Mouse (Mus musculus) B cell, adult 2 months (primary cell): ENCODE measurements around the gene Kif24.
"Not testable (repeated sequence)": the region's sequence is repeated elsewhere in the genome, so short reads cannot be mapped to it uniquely, and the experiment has no call there.

ENCODE experiments used
- DNase-seq, 2 experiments: peaks; one replicate each; pipeline ENCODE4 v3.0.0; 2022

Kif24 gene

DNA sequence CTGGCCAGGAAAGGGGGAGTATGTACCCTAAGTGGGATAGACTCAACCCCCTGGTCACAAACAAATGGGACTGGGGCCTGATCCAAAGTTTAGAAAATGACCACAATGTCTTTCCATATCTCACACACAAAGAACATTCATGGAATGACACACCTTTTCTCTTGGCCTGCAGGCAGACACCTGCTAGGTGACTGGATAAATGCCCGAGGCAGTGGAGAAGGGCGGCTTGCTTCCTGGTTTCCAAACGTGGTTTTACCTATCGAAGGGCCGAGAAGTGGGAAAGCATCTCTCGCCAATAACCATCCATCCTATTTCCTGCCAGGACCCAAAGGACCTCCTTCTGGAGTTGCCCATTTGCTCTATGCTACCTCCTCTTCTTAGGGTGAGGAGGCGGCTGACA lies 28.3 kb upstream of the Kif24 start:
- DNase-seq: no peak

DNA sequence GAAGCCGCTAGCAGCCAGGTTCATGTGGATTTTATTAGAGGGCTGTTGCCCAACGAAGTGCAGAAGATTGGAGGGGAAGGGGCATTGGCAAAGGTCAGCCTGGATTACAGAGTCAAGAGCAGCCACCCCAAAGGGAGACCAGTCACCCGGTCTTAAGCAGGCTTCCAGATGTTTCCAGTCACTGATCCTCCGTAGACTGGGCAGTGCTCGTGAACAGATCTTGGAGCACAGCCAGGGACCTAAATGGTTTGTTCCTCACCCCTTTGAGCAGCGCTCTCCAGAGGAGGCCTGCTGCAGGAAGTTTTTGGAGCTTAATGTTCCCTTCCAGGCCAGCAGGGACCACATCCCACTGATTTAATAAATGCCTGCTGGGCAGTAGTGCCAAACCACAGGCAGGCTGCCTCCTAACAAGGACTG lies 16.9 kb upstream of the Kif24 start:
- DNase-seq: no peak

DNA sequence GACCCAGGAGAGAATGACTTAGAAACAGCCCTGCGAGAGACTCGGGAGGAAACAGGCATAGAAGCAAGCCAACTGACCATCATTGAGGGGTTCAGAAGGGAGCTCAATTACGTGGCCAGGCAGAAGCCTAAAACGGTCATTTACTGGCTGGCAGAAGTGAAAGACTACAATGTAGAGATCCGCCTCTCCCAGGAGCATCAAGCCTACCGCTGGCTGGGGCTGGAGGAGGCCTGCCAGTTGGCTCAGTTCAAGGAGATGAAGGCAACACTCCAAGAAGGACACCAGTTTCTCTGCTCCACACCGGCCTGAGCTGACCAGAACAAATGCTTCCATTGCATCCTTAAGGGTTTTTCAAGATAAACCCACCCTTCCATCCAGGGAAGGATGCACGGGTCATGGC lies 15.6 kb upstream of the Kif24 start:
- no peak for DNase-seq

DNA sequence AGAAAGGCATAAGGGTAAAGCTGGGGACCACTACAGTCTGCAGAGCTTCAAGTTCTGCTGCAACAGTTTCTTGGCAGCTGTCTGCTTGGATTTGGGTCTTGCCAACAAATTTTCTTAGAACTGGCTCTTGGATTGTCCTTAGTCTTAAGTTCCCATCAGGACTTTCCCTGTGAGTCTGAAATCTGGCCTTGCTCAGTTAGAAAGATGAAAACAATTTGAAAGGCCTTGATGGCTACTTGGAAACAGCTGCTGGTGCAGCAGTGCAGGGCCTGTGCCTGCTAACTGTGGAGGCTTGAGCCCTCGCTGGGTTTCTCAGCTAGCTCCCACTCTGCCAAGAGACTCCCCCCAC lies 14.7 kb upstream of the Kif24 start:
- DNase-seq: no peak

DNA sequence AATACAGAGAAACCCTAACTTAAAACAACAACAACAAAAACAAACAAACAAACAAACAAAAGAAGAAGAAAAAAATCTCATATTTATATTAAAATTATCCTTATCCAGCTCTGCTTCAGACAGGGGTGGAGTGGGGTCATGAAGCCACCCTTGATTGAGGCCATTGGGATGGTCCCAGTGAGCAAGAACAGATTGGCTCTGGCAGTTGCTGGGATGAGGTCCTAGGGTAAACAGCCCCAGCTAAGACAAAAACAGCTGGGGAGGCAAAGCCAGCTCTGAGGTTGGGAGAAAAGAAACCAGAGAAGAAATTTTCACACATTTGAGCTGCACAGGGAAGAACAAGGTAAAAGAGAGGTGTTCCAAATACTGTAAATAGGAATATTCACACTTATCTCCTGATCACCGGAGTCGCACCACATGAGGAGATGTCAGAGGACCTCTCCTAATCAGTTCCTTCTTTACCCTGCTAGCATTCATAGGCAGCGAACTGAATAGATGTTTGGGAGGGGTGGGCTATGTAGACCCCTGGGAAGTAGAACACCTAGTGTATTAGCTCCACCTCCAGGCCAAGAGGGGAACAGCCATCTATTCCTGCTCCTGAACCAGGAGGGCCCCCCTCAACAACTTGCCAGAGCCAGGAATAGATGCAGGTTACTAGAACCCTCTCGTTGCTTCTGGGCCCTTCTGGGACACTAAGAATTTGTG lies 14.2 kb upstream of the Kif24 start:
- DNase-seq: no peak

DNA sequence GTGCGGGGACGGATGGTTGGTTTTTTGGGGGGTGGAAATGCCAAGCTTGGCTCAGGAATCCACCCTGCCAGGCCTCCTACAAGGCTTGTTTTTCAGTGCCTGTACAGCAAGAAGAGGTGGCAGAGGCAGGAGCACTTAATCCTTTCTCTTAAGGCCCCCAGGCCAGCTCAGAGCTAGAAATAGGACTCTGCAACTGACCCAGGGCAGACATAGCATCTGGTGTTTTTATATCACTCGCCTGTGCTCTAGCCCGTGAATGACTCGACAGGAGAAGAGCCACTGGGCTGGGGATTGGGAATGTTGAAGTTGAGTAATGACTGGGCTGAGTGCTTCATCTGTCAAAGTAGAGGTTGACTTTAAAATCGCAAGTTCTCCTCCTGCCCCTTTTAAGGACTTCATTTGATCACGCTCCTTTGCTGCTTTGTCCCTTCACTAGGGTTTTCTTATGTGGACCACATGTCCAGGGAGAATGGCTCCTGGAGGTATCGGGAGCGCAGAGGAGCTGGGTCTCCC lies 13.0 kb upstream of the Kif24 start:
- DNase-seq: no peak

DNA sequence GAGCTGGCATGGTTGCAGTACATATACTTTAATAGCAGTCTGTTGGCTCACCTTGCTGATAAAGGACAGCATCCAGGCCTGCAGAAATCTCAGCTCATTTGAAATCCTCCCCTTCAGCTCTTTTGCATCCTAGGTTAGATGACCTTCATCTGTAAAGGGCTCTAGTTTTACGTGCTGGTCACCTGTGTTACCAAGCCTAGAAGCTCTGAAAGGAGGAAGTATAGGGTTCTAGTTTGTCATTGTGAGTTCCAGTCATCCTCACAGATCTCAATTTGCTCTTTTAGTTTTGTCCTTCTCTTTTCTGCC lies 6.7 kb upstream of the Kif24 start:
- DNase-seq: no peak

DNA sequence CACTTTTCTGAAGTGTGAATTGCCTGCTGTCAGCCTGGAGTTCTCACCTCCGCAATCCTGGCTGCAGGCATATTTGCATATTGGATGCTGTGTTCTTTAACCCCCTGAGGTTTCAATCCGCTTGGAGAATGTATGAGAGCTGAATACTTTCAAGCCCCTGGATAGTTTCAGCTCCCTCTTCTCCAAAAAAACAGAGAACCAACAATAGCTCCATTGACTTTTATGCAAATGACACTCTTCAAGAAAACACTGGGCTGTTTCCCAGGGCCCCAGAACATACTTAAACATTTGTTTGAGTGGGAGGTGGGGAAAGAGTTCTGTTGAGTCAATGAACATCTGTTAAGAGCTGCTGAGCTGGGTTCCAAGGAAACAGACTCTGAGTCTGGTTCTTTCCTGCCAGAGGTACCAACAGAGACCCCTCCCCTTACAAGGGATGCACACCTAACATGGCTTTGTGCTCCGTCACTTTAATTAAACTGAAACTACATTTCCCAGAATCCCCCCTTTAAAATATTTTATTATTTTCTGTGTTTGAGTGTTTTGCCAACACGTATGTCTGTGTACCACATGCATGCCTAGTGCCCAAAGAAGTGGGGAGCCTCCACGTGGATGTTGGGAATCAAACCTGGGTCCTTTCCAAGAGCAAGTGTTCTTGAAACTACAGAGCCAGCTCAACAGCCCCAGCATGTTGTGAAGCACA lies 6.1 kb upstream of the Kif24 start:
- DNase-seq: no peak

DNA sequence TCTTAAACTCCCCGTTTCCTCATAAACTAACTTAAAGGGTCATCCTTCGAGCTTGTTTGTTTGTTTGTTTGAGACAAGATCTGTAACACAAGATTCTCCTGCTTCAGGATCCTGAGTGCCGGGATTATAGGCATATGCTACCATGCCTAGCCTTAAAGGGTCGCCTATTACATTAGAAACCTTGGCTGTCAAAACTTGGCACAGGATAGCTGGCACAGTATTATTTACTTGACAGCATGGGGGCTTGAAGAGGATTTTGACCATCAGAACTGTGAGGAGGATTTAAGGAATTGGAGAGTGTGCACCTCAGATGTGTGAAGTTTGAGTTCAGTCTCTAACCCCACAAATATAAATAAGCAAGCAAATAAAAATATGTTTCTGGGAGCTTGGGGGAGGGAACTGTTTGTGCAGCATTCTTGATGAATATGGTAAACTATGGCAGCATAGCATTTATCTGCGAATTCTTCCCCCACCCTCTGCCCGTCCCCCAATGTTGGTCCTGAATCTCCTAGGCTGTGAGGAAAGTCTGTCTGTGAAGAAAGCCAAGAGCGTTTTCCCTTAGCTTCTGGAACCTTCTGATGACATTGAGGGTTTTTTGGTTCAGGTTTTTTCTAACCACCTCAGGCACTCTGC lies 5.5 kb upstream of the Kif24 start:
- no peak for DNase-seq

DNA sequence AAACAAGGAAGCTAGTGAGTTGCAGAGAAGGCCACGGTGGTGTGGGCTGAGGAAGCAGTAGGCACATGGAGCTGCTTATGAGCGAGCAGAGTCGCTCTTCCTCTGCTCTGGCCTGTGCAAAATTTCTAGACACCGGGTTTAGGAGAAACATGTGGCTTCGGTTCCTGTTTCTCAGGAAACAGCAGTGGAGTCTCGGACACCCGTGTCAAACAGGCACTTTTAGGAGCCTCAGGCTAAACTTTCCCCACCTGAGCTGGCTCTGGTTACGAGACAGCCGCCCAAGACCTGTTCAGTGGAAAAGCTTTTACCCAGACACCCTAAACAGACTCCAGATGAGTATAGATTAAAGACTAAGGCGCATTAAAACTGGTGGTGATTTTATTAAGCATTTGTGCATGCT lies 4.5 kb upstream of the Kif24 start:
- no peak for DNase-seq

DNA sequence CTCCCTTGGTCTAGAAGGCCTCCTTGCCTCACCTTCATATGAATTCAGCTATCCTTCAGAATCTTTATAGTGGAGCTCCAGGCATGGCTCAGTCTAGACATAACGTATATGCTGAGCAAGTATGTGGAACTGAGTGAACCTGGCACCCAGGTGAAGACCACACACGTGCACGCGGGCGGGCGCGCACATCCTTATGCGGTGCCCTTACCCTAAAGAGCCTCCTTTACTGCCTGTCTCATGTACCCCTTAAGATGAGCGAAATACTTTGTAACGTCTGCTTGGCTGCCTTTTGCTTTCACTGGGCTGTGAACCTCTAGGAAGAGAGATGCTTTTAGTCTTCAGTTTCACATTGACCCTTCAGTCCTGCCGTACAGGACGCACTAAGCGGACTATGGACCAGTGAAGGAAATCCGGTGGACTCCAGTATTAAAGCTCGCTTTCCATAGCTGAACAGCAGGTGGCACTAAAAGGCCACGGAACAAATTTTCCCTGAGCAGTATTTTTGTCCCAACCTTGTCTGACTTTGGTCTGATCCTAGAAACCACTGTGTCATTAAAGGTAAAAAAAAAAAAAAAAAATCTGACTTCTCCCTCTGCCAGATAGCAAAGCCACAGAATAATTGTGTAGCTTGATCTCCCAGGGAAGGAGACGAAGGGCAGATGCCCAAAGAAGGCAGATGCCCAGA lies 3.9 kb upstream of the Kif24 start:
- DNase-seq: peak; percentile 43 to 48

DNA sequence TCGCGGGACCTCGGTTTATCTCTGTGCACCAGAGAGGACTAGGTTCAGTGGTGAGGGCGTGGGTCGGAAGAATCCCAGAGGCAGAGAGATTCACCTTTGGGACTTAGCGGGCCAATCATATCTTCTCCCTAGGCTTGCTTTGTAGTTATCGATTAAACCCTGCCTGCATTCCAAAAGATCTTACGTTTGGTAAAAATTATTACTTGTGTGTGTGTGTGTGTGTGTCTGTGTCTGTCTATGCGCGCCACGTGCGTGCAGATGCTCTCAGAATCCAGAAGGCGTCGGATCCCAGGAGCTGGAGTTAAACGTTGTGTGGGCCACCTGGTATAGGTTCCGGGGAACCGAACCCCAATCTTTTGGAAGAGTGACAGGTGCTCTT lies 589 bp upstream of the Kif24 start:
- DNase-seq: peak in 1 of 2 experiments; percentile 37

DNA sequence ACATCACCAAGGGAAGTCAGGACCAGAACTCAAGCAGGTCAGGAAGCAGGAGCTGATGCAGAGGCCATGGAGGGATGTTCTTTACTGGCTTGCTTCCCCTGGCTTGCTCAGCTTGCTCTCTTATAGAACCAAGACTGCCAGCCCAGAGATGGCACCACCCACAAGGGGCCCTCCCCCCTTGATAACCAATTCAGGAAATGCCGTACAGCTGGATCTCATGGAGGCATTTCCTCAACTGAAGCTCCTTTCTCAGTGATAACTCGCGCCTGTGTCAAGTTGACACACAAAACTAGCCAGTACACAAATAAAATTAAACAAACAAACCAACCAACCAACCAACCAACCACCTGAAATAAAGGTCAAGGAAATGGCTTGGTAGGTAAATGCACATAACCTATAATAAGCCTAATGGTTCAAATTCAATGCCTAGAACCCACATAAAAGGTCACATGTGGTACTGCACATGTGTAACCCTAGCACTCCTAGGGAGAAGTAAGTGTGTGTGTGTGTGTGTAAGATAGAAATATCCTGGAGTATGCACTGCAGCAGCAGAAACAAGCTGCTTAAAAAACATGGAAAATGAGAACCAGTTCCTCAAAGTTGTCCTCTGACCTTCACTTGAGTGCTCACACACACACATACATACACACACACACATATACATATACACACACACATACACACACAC lies 1.5 kb downstream of the Kif24 start:
- not testable (repeated sequence) for DNase-seq

DNA sequence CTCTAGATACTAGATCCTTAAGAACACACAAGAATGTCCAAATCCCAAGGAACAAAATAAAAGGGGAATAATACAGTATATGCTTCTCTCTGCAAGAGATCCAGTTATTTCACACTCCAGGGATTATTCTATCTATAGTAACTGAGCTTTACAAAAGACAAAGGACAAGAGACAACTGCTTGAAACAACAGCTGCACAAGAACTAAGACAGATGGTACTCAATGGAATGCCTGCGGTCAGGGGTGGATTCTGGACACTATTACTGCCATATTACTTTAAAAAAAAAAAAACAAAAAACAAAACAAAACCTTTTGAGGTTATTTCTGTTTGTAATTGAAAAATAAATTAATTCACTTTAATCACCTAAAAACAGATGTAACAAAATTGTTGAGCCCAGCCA lies 4.0 kb downstream of the Kif24 start:
- DNase-seq: no peak

DNA sequence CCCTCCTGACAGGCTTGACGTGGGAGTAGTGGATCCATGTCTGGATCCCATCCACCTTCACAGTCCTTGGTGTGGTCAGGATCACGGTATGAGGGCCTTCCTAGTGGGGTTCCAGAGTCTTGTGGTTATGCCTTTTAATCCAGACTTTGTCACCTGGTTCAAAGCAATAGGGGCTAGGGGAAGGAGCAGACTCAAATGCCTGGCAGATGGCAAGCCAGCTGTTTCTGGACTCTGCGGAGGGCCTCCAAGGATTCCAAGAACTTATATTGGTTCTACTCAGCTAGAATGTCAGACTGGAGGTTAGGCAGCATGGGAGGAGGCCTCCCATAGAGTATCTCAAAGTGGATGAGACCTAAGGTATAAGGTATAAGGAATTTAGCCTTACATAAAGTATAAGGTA lies 17.1 kb downstream of the Kif24 start:
- no peak for DNase-seq

DNA sequence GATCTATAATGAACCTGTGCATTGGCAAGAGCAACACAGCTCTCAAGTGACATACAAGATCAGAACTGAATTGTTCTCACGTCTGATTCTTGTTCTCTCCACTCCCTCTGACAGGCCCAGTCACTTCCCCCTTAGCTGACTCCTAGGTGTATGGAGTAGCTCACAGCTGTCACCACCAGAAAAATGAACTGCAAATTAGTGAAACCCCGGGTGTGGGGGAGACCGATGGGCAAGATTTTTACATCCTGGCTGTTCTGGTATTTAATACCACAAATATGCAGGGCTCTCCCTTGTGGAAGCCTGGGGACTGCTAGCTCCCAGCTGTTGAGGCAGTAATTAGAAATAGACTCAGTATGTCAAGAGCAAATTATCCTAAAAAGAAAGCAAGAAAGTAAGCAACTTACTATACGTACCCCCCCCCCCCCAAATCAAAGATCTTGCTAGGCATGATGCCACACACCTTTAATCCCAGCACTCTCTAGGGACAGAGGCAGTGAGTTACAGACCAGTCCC lies 21.8 kb downstream of the Kif24 start:
- no peak for DNase-seq

DNA sequence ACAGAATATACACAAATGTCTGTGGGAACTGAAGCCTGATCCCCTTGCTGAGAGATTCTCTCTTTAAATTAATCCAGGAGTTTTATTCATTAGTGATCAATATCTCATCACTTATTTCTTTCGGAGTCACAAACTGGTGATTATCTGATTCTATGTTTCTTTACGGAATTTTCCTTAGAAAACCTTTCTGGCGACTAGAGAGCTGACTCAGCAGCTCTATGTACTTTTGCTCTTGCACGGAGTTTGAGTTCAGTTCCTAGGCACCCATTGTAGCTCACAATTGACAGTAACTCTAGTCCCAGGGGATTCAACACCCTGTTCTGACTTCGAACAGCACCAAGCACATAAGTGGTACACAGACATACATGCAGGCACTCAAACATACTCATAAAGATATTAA lies 25.8 kb downstream of the Kif24 start:
- no peak for DNase-seq

DNA sequence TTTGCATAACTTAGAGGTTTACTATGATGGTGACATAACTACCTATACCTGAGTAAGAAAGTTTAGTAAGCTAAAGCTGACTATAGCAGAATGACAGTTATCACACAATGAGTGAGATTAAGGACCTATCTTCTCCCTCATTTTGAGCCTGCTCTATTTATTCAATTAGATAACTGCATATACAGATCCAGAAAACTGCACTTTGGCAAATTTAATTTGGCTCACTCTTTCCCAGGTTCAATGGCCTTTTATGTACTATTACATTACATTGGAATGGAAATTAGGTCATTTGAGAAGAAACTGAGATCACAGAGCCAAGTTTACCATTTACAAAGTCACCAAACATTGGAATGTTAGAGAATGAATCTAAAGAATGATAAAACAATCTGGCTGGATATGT lies 47.7 kb downstream of the Kif24 start:
- DNase-seq: no peak

DNA sequence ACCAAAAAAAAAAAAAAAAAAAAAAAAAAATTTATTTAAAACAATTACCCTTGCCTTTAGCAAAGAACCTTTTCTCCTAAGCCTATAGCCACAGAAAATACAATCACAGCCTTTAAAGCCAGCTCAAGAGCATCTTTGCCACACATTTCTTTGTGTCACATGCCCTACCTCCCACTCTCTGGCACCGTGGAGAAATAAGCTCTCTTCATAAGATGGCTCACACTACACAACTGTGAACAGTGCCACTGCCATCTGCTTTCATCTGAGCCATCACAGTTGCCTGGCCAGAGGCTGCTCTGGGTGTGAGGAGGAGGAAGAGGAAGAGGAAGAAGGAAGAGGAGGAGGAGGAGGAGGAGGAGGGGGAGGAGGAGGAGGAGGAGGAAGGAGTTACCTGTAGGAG lies 55.3 kb downstream of the Kif24 start:
- no peak for DNase-seq

DNA sequence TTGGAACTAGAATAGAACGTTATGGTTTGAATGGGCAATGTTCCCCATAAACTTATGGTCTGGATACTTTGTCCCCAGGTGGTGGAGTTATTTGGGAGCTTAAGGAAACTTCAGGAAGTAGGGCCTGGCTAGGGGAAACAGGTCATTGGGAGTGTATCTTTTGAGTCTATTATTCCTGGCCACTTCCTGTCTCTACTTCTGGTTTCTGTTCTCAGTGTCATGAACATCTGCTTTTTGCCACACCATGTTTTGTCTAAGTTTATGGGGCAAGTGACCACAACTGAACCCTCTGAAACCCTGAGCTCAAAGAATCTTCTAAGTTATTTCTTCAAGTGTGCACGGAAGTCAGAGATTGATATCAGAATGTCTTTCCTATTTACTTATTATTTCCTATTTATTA lies 57.3 kb downstream of the Kif24 start:
- no peak for DNase-seq

DNA sequence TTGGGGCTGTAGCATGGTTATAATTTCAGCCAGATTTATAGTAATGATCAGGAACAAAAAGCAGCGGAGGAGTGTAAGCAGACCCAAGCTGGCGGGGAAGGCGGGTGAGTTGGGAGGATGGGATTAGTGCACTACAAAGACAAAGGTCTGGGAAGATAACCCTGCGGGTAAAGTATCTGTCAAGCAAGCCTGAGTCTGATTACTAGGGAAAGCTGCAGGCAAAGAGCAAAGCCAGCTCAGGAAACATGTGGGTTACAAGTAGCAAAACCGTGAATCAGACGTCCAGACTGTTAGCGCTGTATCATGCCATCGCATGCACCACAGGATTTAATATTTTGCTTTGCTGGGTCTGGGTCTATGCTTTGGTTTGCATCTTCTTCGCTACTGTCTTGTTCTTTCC lies 58.1 kb downstream of the Kif24 start:
- DNase-seq: no peak

DNA sequence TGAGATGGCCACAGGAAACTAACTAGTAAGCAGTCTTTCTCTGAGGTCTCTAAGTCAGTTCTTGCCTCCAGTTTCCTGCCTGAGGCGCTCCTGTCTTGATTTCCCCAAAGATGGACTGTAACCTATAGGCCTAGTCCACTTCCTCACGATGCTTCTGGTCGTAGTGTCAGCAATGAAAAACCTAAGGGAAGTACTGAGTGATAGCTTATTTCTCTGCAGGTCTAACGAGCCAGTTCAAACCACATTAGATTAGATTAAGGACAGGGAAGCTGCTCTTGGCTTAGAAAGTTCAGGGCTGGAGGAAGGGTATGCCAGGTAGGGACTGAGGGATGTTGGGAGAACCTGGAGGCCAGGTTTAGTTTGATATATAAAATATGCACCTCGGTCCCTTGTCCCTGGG lies 63.1 kb downstream of the Kif24 start:
- DNase-seq: no peak

DNA sequence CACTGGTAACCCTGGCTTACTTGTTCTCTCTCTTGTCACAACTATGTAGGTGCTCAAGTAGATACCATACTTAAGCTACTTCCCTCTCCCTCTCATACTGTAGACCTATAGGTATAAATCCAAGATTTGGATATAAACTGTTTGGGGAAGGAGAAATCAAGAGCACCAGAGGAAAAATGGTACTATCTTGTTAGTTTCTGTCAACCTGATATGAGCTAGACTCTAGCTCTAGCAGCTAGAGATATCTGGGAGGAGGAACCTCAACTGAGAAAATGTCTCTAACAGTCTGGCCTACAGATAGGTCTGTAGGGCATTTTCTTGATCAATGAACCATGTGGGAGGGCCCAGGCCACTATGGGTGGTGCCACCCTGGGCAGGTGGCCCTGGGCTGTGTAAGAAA lies 63.5 kb downstream of the Kif24 start:
- DNase-seq: no peak
